Mouse (Mus musculus) testis, adult 2 months (tissue): Measurements from ENCODE around the gene Tmem251. TPM values are rescaled to one million over a fixed set of nuclear protein-coding genes. Genes with fewer than 3 reads are reported as not detected.

Source experiments
- H3K27ac ChIP-seq: fragments of 200-500 bp; 2 replicates; pipeline ENCODE4 v1.5.1; 2012; ENCODE audit warnings: low read depth, low read length; ENCODE audit not compliant: control insufficient read depth, insufficient read depth
- H3K27me3 ChIP-seq: fragments of 200-500 bp; 2 replicates; pipeline ENCODE4 v1.6.1; 2012; ENCODE audit warnings: mild to moderate bottlenecking, low read length, moderate library complexity; ENCODE audit not compliant: control insufficient read depth, insufficient read depth
- H3K36me3 ChIP-seq: fragments of 200-500 bp; 2 replicates; pipeline ENCODE4 v1.6.1; 2012; ENCODE audit warnings: mild to moderate bottlenecking, low read length; ENCODE audit not compliant: control insufficient read depth, insufficient read depth
- H3K4me1 ChIP-seq: fragments of 200-500 bp; 2 replicates; pipeline ENCODE4 v1.6.1; 2012; ENCODE audit warnings: low read length; ENCODE audit not compliant: control insufficient read depth, insufficient read depth
- H3K4me3 ChIP-seq: fragments of 200-500 bp; 2 replicates; pipeline ENCODE4 v1.5.1; 2012; ENCODE audit warnings: low read depth, mild to moderate bottlenecking, low read length, moderate library complexity, mixed read lengths; ENCODE audit not compliant: control insufficient read depth
- CTCF ChIP-seq: fragments of 200-500 bp; IDR thresholded peaks from 2 replicates; pipeline ENCODE4 v1.5.1; 2012; ENCODE audit warnings: low read depth, mild to moderate bottlenecking, inconsistent platforms, low read length, moderate library complexity; ENCODE audit not compliant: control insufficient read depth, insufficient read depth, insufficient replicate concordance
- POLR2A ChIP-seq: fragments of 200-500 bp; IDR thresholded peaks from 2 replicates; pipeline ENCODE4 v1.6.1; 2012; ENCODE audit warnings: low read depth, mild to moderate bottlenecking, inconsistent platforms, low read length, moderate library complexity; ENCODE audit not compliant: control insufficient read depth
- polyA plus RNA-seq: library from polyadenylated mRNA; depleted of rRNA; stranded (reverse); fragments of >200 nt; gene quantifications from 2 replicates; pipeline ENCODE4 v1.2.3, GENCODE M21; 2012

Gene Tmem251
- polyA plus RNA-seq, 1 experiment, result 1.1 TPM

- Histone ChIP-seq H3K36me3 (no peaks in the 10 kb centered on the region), H3K4me1 (peaks cover 45% of the 10 kb centered on the region), H3K27ac (no peak overlapping the region), H3K27me3 (no peaks in the 10 kb centered on the region), H3K4me3 (no peak overlapping the region)
- no peak for TF ChIP-seq CTCF
- TF ChIP-seq POLR2A, result no peak
Observed at GRCm38 (mm10) chr12:102700453-102700852, 43.1 kb upstream of the Tmem251 start.

- no peak for TF ChIP-seq CTCF
- no peak for TF ChIP-seq POLR2A
- no peaks in the 10 kb centered on the region for H3K36me3 ChIP-seq
- H3K27ac ChIP-seq, result no peak overlapping the region
- no peaks in the 10 kb centered on the region for H3K27me3 ChIP-seq
- H3K4me3 ChIP-seq, result no peak overlapping the region
- H3K4me1 ChIP-seq, result peaks cover 40% of the 10 kb centered on the region
Observed at GRCm38 (mm10) chr12:102701691-102702207, 41.8 kb upstream of the Tmem251 start.

DNA sequence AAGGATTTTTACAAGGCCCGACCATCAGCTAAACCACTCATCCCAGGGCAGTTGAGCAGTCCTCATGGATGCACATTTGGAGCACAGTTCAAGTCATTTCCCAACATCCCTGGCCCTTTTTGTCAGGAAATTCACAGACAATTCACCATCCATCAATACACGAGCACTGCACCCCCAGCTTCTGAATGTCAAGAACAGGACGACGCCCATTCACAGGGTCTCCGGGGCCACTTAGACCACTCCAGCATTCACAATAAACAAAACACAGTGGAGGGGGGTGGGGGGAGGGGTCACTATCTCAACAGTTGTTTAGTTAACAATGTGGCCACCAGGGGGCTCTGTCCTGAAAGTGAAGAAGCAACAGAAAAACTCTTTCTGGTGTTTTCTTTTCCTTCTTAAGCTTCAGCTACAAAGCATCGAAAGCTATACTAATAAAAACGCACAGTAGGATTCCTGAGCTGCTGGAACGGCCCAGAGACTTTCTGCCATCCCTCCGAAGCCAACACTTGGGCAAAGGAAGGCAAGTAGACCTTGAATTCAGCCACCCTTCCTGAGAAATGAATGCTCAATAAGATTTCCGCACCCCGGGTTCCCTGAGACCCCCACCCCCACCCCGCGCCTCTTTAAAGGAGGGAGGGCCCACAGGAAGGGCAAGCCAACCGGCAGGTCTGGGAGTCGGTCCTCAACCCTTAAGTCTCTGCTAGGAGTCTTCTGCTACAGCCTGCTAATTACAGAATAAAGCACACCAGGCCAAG, 41.0 kb upstream of the Tmem251 start:
- TF ChIP-seq CTCF, result peak; percentile 25; the same call in 1 of the 2 replicates
- no peak for TF ChIP-seq POLR2A
- Histone ChIP-seq H3K36me3 (no peaks in the 10 kb centered on the region), H3K27ac (no peak overlapping the region), H3K27me3 (no peaks in the 10 kb centered on the region), H3K4me1 (peaks cover 37% of the 10 kb centered on the region), H3K4me3 (peak overlapping the region; percentile 95)

DNA sequence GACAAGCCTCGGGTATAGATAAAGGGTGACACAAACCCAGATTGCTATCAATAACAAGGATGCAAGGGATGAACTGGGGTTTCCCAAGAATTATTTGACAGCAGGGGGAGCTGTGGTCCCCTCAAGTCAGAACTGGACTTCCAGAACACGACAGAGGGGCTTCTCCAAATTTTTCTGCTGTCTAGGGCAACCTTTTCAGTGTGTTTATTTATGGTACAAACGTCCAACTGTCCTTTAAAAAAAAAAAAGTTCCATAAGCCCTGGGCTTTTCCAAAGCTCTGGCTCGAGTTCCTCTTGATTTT, 40.5 kb upstream of the Tmem251 start:
- Histone ChIP-seq H3K4me3 (peak overlapping the region; percentile 95), H3K36me3 (no peaks in the 10 kb centered on the region), H3K27me3 (no peaks in the 10 kb centered on the region), H3K27ac (no peak overlapping the region), H3K4me1 (peaks cover 35% of the 10 kb centered on the region)
- TF ChIP-seq CTCF, result no peak

DNA sequence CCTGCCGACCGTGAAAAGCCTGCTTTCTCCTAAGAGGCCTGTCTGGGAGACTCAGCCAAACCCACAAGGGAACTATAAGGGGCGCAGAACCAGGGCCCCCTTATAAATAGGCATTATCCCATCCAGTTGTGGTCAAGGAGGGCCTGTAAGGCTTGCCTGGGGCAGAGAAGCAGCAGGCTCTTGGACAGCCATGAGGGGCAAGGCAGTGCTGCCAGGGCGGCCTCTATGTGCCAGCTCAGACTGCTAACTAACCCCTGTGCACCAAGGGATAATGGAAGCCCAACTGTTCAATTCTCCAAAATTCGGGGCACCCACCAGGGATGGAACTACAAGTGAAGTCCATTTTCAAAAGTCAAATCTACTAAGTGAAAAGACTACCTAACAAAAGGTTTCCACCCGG, 40.1 kb upstream of the Tmem251 start:
- H3K27me3 ChIP-seq, result no peaks in the 10 kb centered on the region
- no peaks in the 10 kb centered on the region for H3K36me3 ChIP-seq
- peaks cover 35% of the 10 kb centered on the region for H3K4me1 ChIP-seq
- H3K4me3 ChIP-seq, result peak overlapping the region; percentile 95
- TF ChIP-seq POLR2A, result no peak
- no peak for TF ChIP-seq CTCF
- no peak overlapping the region; the same call in 1 of the 2 replicates for H3K27ac ChIP-seq

GRCm38 (mm10) chr12:102703921-102704408, 39.6 kb upstream of the Tmem251 start:
- Histone ChIP-seq H3K36me3 (no peaks in the 10 kb centered on the region), H3K4me3 (peak overlapping the region; percentile 95), H3K4me1 (peaks cover 35% of the 10 kb centered on the region), H3K27ac (peak overlapping the region; percentile 57), H3K27me3 (no peaks in the 10 kb centered on the region)
- no peak for TF ChIP-seq CTCF
- TF ChIP-seq POLR2A, result no peak

DNA sequence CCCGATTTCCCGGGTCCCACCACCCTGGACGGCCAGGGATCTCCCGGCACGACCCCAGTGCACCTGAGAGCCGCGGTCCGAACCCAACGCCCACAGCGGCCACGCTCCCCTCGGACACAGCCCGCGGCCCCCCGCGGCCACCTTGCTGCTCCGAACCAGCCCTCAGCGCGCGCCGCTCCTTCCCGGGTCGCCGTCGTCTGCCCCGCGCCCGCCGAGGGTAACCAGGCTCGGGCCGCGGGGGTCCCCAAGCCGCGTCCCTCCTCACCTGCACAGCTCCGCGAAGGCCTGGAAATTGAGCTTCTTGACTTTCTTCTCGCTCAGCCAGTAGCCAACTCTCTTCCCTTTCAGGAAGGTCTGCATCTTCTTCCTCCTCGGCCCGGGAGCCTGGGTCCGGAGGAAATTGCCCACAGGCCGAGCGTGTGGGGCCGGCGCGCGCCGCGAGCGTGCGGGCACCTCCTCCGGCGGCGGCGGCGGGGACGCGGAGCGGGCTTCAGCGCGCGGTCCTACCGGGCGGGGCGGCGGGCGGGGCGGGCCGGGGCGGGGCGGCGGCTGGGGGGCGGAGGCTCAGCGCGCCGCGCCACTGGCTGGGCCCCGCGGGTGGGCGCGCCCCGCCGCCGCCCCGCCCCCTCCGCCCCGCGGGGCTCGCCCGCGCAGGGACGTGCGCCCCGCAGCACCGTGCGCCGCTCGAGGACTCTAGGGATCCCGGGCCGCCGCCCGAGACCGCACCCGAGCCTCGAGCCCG, 38.9 kb upstream of the Tmem251 start, which contains the start of gene Itpk1:
Gene Itpk1 (minus strand): TSS at position 474 of the 742 bp plus-strand sequence.
- Histone ChIP-seq H3K27ac (peak within 1 kb of the TSS; percentile 57), H3K4me1 (peaks cover 35% of the 10 kb centered on the region)
- TF ChIP-seq CTCF (no peak), POLR2A (peak; percentile 25; the same call in 1 of the 2 replicates)

More for the DNA sequence above, 38.9 kb upstream of the Tmem251 start, which contains the start of gene Itpk1:
- Histone ChIP-seq H3K36me3 (no peaks in the 10 kb centered on the region), H3K27me3 (no peaks in the 10 kb centered on the region), H3K4me3 (peak within 1 kb of the TSS; percentile 95)
